Mouse (Mus musculus): ENCODE measurements around the gene Fosl1.

- peak; percentile 33 for TF ChIP-seq POLR2A (IDR thresholded peaks at IDR 0.05; ENCODE audit: insufficient read depth, low read depth, low read length)
- 0 out of 2 replicates have a peak, but pooled peaks have one; percentile 12 for TF ChIP-seq CTCF (IDR thresholded peaks at IDR 0.05; ENCODE audit: insufficient read depth, low read depth, low read length)
Observed at GRCm38 (mm10) chr19:5488878-5489571, 41.7 kb downstream of the Fosl1 start.

Measured in olfactory bulb, adult 2 months (tissue).